Mouse (Mus musculus): ENCODE measurements around the gene Kcnd3. TPM values are rescaled to one million over a fixed set of nuclear protein-coding genes. Genes with fewer than 3 reads are reported as not detected.

Kcnd3 gene
- under 1 TPM; 0.05 to 0.18 (median 0.14) TPM for total RNA-seq (2022)

GRCm38 (mm10) chr3:105451627-105452555 lies at the start of gene Kcnd3:
Kcnd3 (plus strand) TSS chr3:105452330.
- DNase-seq (ENCODE audit: low spot score in 2 of 2): no peak

- no peak for DNase-seq (ENCODE audit: low spot score in 2 of 2)
These were observed 49.5 kb upstream of the Kcnd3 start for GRCm38 (mm10) chr3:105402676-105403075.

- DNase-seq (ENCODE audit: low spot score in 2 of 2): no peak
These were observed 48.6 kb upstream of the Kcnd3 start for GRCm38 (mm10) chr3:105403410-105404076.

GRCm38 (mm10) chr3:105404077-105404446 lies 48.1 kb upstream of the Kcnd3 start:
- no peak for DNase-seq (ENCODE audit: low spot score in 2 of 2)

GRCm38 (mm10) chr3:105405516-105405915 lies 46.6 kb upstream of the Kcnd3 start:
- no peak for DNase-seq (ENCODE audit: low spot score in 2 of 2)

GRCm38 (mm10) chr3:105406036-105406435 lies 46.1 kb upstream of the Kcnd3 start:
- DNase-seq (ENCODE audit: low spot score in 2 of 2): no peak

- DNase-seq (ENCODE audit: low spot score in 2 of 2): no peak
These were observed 43.9 kb upstream of the Kcnd3 start for GRCm38 (mm10) chr3:105408211-105408610.

- DNase-seq (ENCODE audit: low spot score in 2 of 2): no peak
These were observed 41.3 kb upstream of the Kcnd3 start for GRCm38 (mm10) chr3:105410810-105411209.

- DNase-seq (ENCODE audit: low spot score in 2 of 2): no peak
These were observed 40.4 kb upstream of the Kcnd3 start for GRCm38 (mm10) chr3:105411776-105412175.

GRCm38 (mm10) chr3:105412229-105412628 lies 39.9 kb upstream of the Kcnd3 start:
- DNase-seq (ENCODE audit: low spot score in 2 of 2): no peak

GRCm38 (mm10) chr3:105412681-105413080 lies 39.4 kb upstream of the Kcnd3 start:
- no peak for DNase-seq (ENCODE audit: low spot score in 2 of 2)

GRCm38 (mm10) chr3:105418441-105418840 lies 33.7 kb upstream of the Kcnd3 start:
- DNase-seq (ENCODE audit: low spot score in 2 of 2): no peak

- no peak for DNase-seq (ENCODE audit: low spot score in 2 of 2)
These were observed 29.7 kb upstream of the Kcnd3 start for GRCm38 (mm10) chr3:105422391-105422790.

- DNase-seq (ENCODE audit: low spot score in 2 of 2): no peak
These were observed 28.7 kb upstream of the Kcnd3 start for GRCm38 (mm10) chr3:105423427-105423826.

GRCm38 (mm10) chr3:105428586-105428985 lies 23.5 kb upstream of the Kcnd3 start:
- no peak for DNase-seq (ENCODE audit: low spot score in 2 of 2)

- DNase-seq (ENCODE audit: low spot score in 2 of 2): no peak
These were observed 15.7 kb upstream of the Kcnd3 start for GRCm38 (mm10) chr3:105436383-105436782.

GRCm38 (mm10) chr3:105436971-105437370 lies 15.2 kb upstream of the Kcnd3 start:
- no peak for DNase-seq (ENCODE audit: low spot score in 2 of 2)

- DNase-seq (ENCODE audit: low spot score in 2 of 2): no peak
These were observed 11.1 kb upstream of the Kcnd3 start for GRCm38 (mm10) chr3:105440873-105441495.

GRCm38 (mm10) chr3:105450641-105451470 lies 1.3 kb upstream of the Kcnd3 start:
- no peak for DNase-seq (ENCODE audit: low spot score in 2 of 2)

- no peak for DNase-seq (ENCODE audit: low spot score in 2 of 2)
These were observed 555 bp downstream of the Kcnd3 start for GRCm38 (mm10) chr3:105452556-105453213.
